Mouse (Mus musculus): ENCODE measurements around the gene Bicral.

DNA sequence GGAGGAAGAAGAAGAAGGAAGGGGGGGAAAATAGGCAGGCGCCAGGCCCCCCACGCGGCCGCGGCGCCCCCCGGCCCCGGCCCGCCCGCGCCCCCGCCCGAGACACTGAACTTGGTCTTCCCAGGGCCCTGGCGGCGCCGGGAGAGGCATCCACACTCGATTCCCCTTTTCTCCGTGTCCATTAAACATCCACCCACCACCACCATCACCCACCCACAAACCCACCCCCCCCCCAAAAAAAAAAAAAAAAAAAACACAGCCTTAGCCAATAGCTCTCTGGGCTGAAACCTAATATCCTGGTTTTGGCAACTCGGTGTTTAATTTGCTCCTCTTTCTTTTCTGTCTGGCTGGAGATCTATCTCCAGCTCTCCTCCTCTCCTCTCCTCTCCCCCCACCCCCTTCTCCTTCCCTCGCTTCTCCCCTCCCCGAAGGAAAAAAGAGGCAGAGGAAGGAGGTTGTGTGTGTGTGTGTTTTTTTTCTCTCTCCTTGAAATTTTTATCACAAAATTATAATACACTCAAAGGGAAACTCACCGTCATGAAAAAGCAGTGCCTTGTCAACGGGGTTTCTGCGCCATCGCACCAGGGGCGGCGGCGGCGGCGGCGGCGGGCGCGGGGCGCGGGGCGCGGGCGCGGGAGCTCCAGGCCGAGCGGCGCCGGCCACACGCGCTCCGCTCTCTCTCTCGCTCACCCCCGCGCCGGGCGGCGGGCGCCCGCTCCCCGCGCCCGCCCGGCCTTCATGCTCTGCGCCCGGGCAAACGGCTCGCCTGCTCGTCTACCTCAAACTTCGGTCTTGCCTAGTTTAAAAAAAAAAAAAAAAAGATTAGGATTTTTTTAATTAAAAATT lies at the start of gene Bicral:
- TF ChIP-seq CTCF (IDR thresholded peaks at IDR 0.05; ENCODE audit: extremely low read depth, insufficient read depth, insufficient read length, insufficient replicate concordance): no peak
- no peak; the same call in 1 of the 2 replicates for TF ChIP-seq POLR2A (IDR thresholded peaks at IDR 0.05; ENCODE audit: low read depth, low read length)
